Mouse (Mus musculus) kidney, adult 2 months (tissue): ENCODE data around the gene Rpusd4.

ENCODE experiments used
- CTCF ChIP-seq: fragments of 200-500 bp; conservative IDR thresholded peaks from 2 replicates; pipeline ENCODE4 v1.5.1; 2011; ENCODE audit warnings: low read depth, mild to moderate bottlenecking, control low read depth, low read length, moderate library complexity, mixed read lengths; ENCODE audit not compliant: insufficient read depth, insufficient read length
- POLR2A ChIP-seq: fragments of 200-500 bp; IDR thresholded peaks from one replicate; pipeline ENCODE4 v1.6.1; 2011; ENCODE audit warnings: low read depth, low read length, control low read depth

GRCm38 (mm10) chr9:35267976-35268715, 481 bp downstream of the Rpusd4 start:
- TF ChIP-seq CTCF (no peak), POLR2A (no peak)
